Mouse (Mus musculus) MEL (cell line): Measurements from ENCODE around the gene Lrrc17. TPM values are rescaled to one million over a fixed set of nuclear protein-coding genes. Genes with fewer than 3 reads are reported as not detected.

ENCODE experiments used
- DNase-seq: peaks from one replicate; pipeline ENCODE4 v3.0.0; 2011; ENCODE audit warnings: low read depth, low spot score
- H3K27ac ChIP-seq: 2 replicates; pipeline ENCODE4 v1.5.1; 2012; ENCODE audit warnings: low read depth, mild to moderate bottlenecking, control low read depth, low read length, moderate library complexity; ENCODE audit not compliant: control insufficient read depth
- H3K27me3 ChIP-seq, 2 experiments: fragments of 150-350 bp in 1 of 2; sonication (generic) in 1 of 2; 2 replicates each; pipeline ENCODE4 v1.6.1; 2012; ENCODE audit warnings: low read length in 2 of 2, mild to moderate bottlenecking in 2 of 2, improper control_type of control experiment in 1 of 2, moderate library complexity in 1 of 2; ENCODE audit not compliant: insufficient read depth in 2 of 2, control insufficient read depth in 1 of 2
- H3K36me3 ChIP-seq, 2 experiments: 2 replicates each; pipeline ENCODE4 v1.6.1; 2012 to 2014; ENCODE audit warnings: low read length in 2 of 2, improper control_type of control experiment in 1 of 2, inconsistent platforms in 1 of 2, mild to moderate bottlenecking in 1 of 2; ENCODE audit not compliant: insufficient read depth in 2 of 2, control insufficient read depth in 1 of 2
- H3K4me1 ChIP-seq, 2 experiments: fragments of 150-350 bp in 1 of 2; sonication (generic) in 1 of 2; 2 replicates each; pipeline ENCODE4 v1.6.1; 2012; ENCODE audit warnings: low read length in 2 of 2, improper control_type of control experiment in 1 of 2, mild to moderate bottlenecking in 1 of 2; ENCODE audit not compliant: insufficient read depth in 2 of 2, control insufficient read depth in 1 of 2
- H3K4me3 ChIP-seq, 2 experiments: fragments of 150-350 bp in 1 of 2; sonication (generic) in 1 of 2; 2 replicates each; pipeline ENCODE4 v1.5.1; 2012; ENCODE audit warnings: low read depth in 2 of 2, low read length in 2 of 2, mild to moderate bottlenecking in 2 of 2, moderate library complexity in 2 of 2, control low read depth in 1 of 2, improper control_type of control experiment in 1 of 2; ENCODE audit not compliant: control insufficient read depth in 1 of 2, insufficient read depth in 1 of 2
- H3K79me2 ChIP-seq: 2 replicates; pipeline ENCODE4 v1.6.1; 2012; ENCODE audit warnings: mild to moderate bottlenecking, low read length, moderate library complexity; ENCODE audit not compliant: control insufficient read depth, poor library complexity, insufficient read depth
- H3K9ac ChIP-seq: 2 replicates; pipeline ENCODE4 v1.6.1; 2012; ENCODE audit warnings: low read depth, mild to moderate bottlenecking, control low read depth, low read length, moderate library complexity; ENCODE audit not compliant: control insufficient read depth, poor library complexity, severe bottlenecking
- H3K9me3 ChIP-seq: fragments of 150-350 bp; sonication (generic); replicated peaks from 2 replicates; pipeline ENCODE4 v1.6.1; 2012; ENCODE audit warnings: mild to moderate bottlenecking, low read length, improper control_type of control experiment, moderate library complexity; ENCODE audit not compliant: insufficient read depth
- CTCF ChIP-seq, 3 experiments: IDR thresholded peaks in 2 of 3; conservative IDR thresholded peaks in 1 of 3; 2 replicates each; pipeline ENCODE4 v1.5.1; 2011 to 2012; ENCODE audit warnings: low read length in 3 of 3, low read depth in 2 of 3, mild to moderate bottlenecking in 2 of 3, improper control_type of control experiment in 1 of 3, inconsistent platforms in 1 of 3, mixed read lengths in 1 of 3, moderate library complexity in 1 of 3; ENCODE audit not compliant: control insufficient read depth in 1 of 3, insufficient read depth in 1 of 3, poor library complexity in 1 of 3, severe bottlenecking in 1 of 3
- E2F4 ChIP-seq: IDR thresholded peaks from 2 replicates; pipeline ENCODE4 v1.6.1; 2011; ENCODE audit warnings: low read depth, low read length, improper control_type of control experiment, borderline replicate concordance
- ELF1 ChIP-seq: IDR thresholded peaks from 2 replicates; pipeline ENCODE4 v1.6.1; 2014; ENCODE audit warnings: low read depth, mild to moderate bottlenecking, inconsistent platforms, low read length, improper control_type of control experiment, moderate library complexity
- EP300 ChIP-seq, 2 experiments: IDR thresholded peaks; 2 replicates each; pipeline ENCODE4 v1.6.1; 2011; ENCODE audit warnings: improper control_type of control experiment in 2 of 2, low read length in 2 of 2, low read depth in 1 of 2, mild to moderate bottlenecking in 1 of 2
- KAT2A ChIP-seq: conservative IDR thresholded peaks from 2 replicates; pipeline ENCODE4 v1.6.1; 2012; ENCODE audit warnings: low read depth, low read length, improper control_type of control experiment, inconsistent platforms
- MAFK ChIP-seq: IDR thresholded peaks from 2 replicates; pipeline ENCODE4 v1.6.1; 2011; ENCODE audit warnings: low read depth, mild to moderate bottlenecking, low read length, improper control_type of control experiment, borderline replicate concordance
- MAX ChIP-seq: IDR thresholded peaks from 2 replicates; pipeline ENCODE4 v1.6.1; 2011; ENCODE audit warnings: low read length, improper control_type of control experiment
- MAZ ChIP-seq: IDR thresholded peaks from 2 replicates; pipeline ENCODE4 v1.6.1; 2012; ENCODE audit warnings: low read depth, mild to moderate bottlenecking, inconsistent platforms, low read length, improper control_type of control experiment
- MEF2A ChIP-seq: IDR thresholded peaks from 2 replicates; pipeline ENCODE4 v1.6.1; 2014; ENCODE audit warnings: low read depth, mild to moderate bottlenecking, inconsistent platforms, low read length, improper control_type of control experiment; ENCODE audit not compliant: poor library complexity, insufficient replicate concordance, severe bottlenecking; ENCODE audit errors: extremely low read depth
- MXI1 ChIP-seq: IDR thresholded peaks from 2 replicates; pipeline ENCODE4 v1.6.1; 2011; ENCODE audit warnings: mild to moderate bottlenecking, low read depth, low read length, improper control_type of control experiment
- MYC ChIP-seq: IDR thresholded peaks from 2 replicates; pipeline ENCODE4 v1.6.1; 2011; ENCODE audit warnings: low read depth, mild to moderate bottlenecking, low read length, improper control_type of control experiment, moderate library complexity
- NRF1 ChIP-seq: IDR thresholded peaks from 2 replicates; pipeline ENCODE4 v1.6.1; 2014; ENCODE audit warnings: low read depth, mild to moderate bottlenecking, inconsistent platforms, low read length, improper control_type of control experiment, moderate library complexity; ENCODE audit not compliant: poor library complexity, insufficient read depth, severe bottlenecking
- POLR2AphosphoS2 ChIP-seq: IDR thresholded peaks from 2 replicates; pipeline ENCODE4 v1.6.1; 2011; ENCODE audit warnings: low read length, improper control_type of control experiment
- POLR2AphosphoS5 ChIP-seq: IDR thresholded peaks from 2 replicates; pipeline ENCODE4 v1.6.1; 2012; ENCODE audit warnings: low read depth, borderline replicate concordance, mild to moderate bottlenecking, inconsistent platforms, low read length, moderate library complexity, mixed read lengths
- RAD21 ChIP-seq: IDR thresholded peaks from 2 replicates; pipeline ENCODE4 v1.6.1; 2011; ENCODE audit warnings: mild to moderate bottlenecking, low read depth, low read length, improper control_type of control experiment
- RCOR1 ChIP-seq: IDR thresholded peaks from 2 replicates; pipeline ENCODE4 v1.6.1; 2012; ENCODE audit warnings: low read depth, mild to moderate bottlenecking, inconsistent platforms, low read length, improper control_type of control experiment
- SIN3A ChIP-seq: IDR thresholded peaks from 2 replicates; pipeline ENCODE4 v1.6.1; 2012; ENCODE audit warnings: low read length, improper control_type of control experiment, inconsistent platforms
- SMC3 ChIP-seq: IDR thresholded peaks from 2 replicates; pipeline ENCODE4 v1.6.1; 2011; ENCODE audit warnings: low read depth, low read length, improper control_type of control experiment
- UBTF ChIP-seq: IDR thresholded peaks from 2 replicates; pipeline ENCODE4 v1.6.1; 2012; ENCODE audit warnings: low read depth, mild to moderate bottlenecking, inconsistent platforms, low read length, improper control_type of control experiment, moderate library complexity, borderline replicate concordance; ENCODE audit not compliant: insufficient read depth
- USF1 ChIP-seq: IDR thresholded peaks from 2 replicates; pipeline ENCODE4 v1.6.1; 2014; ENCODE audit warnings: low read depth, mild to moderate bottlenecking, inconsistent platforms, low read length, improper control_type of control experiment, moderate library complexity
- ZC3H11A ChIP-seq: IDR thresholded peaks from 2 replicates; pipeline ENCODE4 v1.6.1; 2012; ENCODE audit warnings: low read depth, mild to moderate bottlenecking, inconsistent platforms, low read length, improper control_type of control experiment
- ZNF384 ChIP-seq: IDR thresholded peaks from 2 replicates; pipeline ENCODE4 v1.6.1; 2012; ENCODE audit warnings: low read depth, mild to moderate bottlenecking, inconsistent platforms, low read length, improper control_type of control experiment
- polyA plus RNA-seq, 2 experiments: library from polyadenylated mRNA; stranded (reverse) in 1 of 2; unstranded in 1 of 2; fragments of >175 nt in 1 of 2; fragments of >200 nt in 1 of 2; gene quantifications; 2 replicates each; pipeline versions ENCODE4 v1.2.1 to v1.2.4; 2012; ENCODE audit warnings: low replicate concordance in 2 of 2, low read depth in 1 of 2; ENCODE audit not compliant: insufficient read length in 2 of 2, insufficient read depth in 1 of 2, missing spikeins in 1 of 2
- total RNA-seq: library from RNA; depleted of rRNA; stranded (reverse); fragments of 300-350 nt; gene quantifications from 2 replicates; pipeline ENCODE4 v1.2.3, GENCODE M21; 2012

Gene Lrrc17
- total and polyA plus RNA-seq, 3 experiments, result not detected

- H3K36me3 ChIP-seq, result no peaks in the 10 kb centered on the region
- no peaks in the 10 kb centered on the region for H3K79me2 ChIP-seq
- DNase-seq, result no peak
- no peaks in the 10 kb centered on the region for H3K4me1 ChIP-seq
- no peaks in the 10 kb centered on the region for H3K9me3 ChIP-seq
- no peak overlapping the region for H3K9ac ChIP-seq
- peaks cover 0 to 9% of the 10 kb centered on the region in 2 experiments; a peak in 3 of 4 replicates for H3K27me3 ChIP-seq
- no peak overlapping the region for H3K27ac ChIP-seq
- no peak overlapping the region for H3K4me3 ChIP-seq
- TF ChIP-seq E2F4 (no peak), POLR2AphosphoS5 (no peak), RAD21 (no peak), MAX (no peak), UBTF (no peak), MXI1 (no peak), ZNF384 (no peak), USF1 (no peak), NRF1 (no peak), MEF2A (no peak), MAFK (no peak), SIN3A (no peak), MYC (no peak), RCOR1 (no peak), EP300 (IDR thresholded peaks at IDR 0.05; ENCODE audit: low read depth in 1 of 2, low read length in 2 of 2) (no peak)
Observed at GRCm38 (mm10) chr5:21542226-21542625, 1.1 kb upstream of the Lrrc17 start.

DNA sequence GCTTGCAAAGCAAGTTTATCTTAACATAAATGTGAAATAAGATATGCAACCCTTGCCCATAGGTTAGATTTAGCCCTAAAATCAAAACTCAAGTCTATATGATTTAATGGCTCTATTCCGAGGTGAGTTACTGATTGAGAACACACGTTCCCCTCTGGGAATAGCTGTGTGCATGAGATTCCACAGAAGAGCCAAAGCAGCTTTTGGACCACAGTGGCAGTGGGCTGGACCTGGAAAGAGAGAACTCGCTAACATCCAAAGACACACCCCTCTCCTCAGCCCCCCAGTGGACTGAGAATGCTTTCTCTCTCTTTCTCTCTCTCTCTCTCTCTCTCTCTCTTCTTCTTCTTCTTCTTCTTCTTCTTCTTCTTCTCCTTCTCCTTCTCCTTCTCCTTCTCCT lies 1.5 kb downstream of the Lrrc17 start:
- H3K9me3 ChIP-seq, result no peaks in the 10 kb centered on the region
- TF ChIP-seq ZC3H11A, result no peak
- no peak for TF ChIP-seq NRF1
- no peak for TF ChIP-seq ZNF384
- TF ChIP-seq, all 39 proteins: peak for 0

DNA sequence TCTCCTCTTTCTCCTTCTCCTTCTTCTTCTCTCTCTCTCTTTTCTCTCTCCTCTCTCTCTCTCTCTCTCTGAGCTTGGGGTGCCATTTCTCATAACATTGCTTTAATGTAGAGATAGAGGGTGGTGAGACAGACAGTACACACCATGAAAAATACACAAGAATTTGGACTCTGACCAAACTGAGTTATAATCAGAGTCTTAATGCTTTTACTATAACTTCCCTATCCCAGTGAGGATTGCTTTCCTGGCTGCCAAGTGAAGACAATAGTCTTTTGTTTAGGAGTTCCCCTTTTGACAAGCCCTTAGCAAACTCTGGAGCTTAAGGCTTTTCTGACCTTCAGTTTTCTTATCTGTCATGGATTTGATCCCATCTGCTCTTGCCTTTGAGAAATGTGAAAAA lies 1.9 kb downstream of the Lrrc17 start:
- H3K27me3 ChIP-seq, result peaks cover 0 to 11% of the 10 kb centered on the region in 2 experiments; a peak in 3 of 4 replicates
- H3K36me3 ChIP-seq, result no peaks in the 10 kb centered on the region
- no peaks in the 10 kb centered on the region for H3K9me3 ChIP-seq
- H3K4me1 ChIP-seq, result no peaks in the 10 kb centered on the region
- DNase-seq, result peak; percentile 28
- no peak overlapping the region for H3K9ac ChIP-seq
- no peak overlapping the region for H3K27ac ChIP-seq
- no peak overlapping the region for H3K4me3 ChIP-seq
- TF ChIP-seq RCOR1 (no peak), E2F4 (no peak), KAT2A (no peak), MXI1 (no peak), MEF2A (no peak), MAX (no peak), CTCF (IDR thresholded peaks at IDR 0.05 in 2 of 3, conservative IDR thresholded peaks at IDR 0.05 in 1 of 3; ENCODE audit: control insufficient read depth in 1 of 3, insufficient read depth in 1 of 3, low read depth in 2 of 3, low read length in 3 of 3, poor library complexity in 1 of 3, severe bottlenecking in 1 of 3) (no peak), UBTF (no peak), MAZ (no peak), ELF1 (no peak), ZNF384 (no peak), SMC3 (no peak), POLR2AphosphoS2 (no peak)
- no peaks in the 10 kb centered on the region for H3K79me2 ChIP-seq

More for the DNA sequence above, 1.5 kb downstream of the Lrrc17 start:
- H3K36me3 ChIP-seq, result no peaks in the 10 kb centered on the region
- H3K27ac ChIP-seq, result no peak overlapping the region
- peaks cover 0 to 11% of the 10 kb centered on the region in 2 experiments; a peak in 3 of 4 replicates for H3K27me3 ChIP-seq
- no peak overlapping the region for H3K4me3 ChIP-seq
- no peaks in the 10 kb centered on the region for H3K79me2 ChIP-seq
- H3K9ac ChIP-seq, result no peak overlapping the region
- no peak for DNase-seq
- H3K4me1 ChIP-seq, result no peaks in the 10 kb centered on the region
